In the genomic region with DNA sequence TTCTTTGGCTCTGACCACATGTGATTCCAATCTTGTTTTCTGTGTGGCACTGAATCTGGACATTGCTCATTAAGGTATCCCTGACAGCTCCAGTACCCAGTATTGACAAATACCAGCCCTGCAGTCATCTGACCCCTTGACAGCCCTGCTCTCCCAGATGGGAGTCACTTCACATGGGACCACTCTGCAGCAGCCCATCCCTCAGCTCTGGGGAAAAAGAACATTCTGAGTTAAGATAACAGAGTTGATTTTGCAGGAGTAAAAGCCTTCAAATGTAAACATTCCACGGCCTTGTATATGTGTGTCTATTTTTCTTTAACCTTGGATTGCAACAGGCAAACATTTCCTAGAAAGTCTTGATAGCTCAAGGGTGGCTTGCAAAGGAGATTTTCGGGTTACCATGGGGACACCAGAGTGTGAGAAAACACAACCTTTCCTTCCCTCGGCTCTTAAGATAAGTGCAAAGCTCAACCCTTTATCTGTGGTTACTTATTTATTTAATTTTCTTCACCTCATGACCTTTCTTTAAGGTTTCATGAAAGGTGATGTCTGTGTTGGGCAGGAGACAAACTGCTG, we compare ENCODE assay signal across 26 mouse cellular contexts.
A peak's percentile ranks its signal among the peaks of the same experiment; 100 is the strongest.
DNase-seq lines count a peak whose midpoint lies in the region; ATAC-seq and TF ChIP-seq lines count a peak whose summit lies in the region.
"Had no signal": no experiment of that assay in that cellular context is flagged by ENCODE, and none has a peak within 500 bp of the region (broad histone marks: within the 10 kb centered on the region; RNA-seq: fewer than 3 reads in every experiment).

No protein-coding gene starts in this region.

- H3K4me3 ChIP-seq in heart, embryonic 12.5 days: no peak overlapping the region
- no peak overlapping the region for H3K4me3 ChIP-seq in heart, embryonic 11.5 days (ENCODE audit: low read depth, low read length)
- H3K4me3 ChIP-seq in lung, embryonic 16.5 days (ENCODE audit: low read length): no peak overlapping the region
- no peak overlapping the region for H3K4me3 ChIP-seq in limb, embryonic 10.5 days
- no peak overlapping the region for H3K4me3 ChIP-seq in kidney, adult 2 months (ENCODE audit: insufficient read depth, low read depth, low read length)
- H3K4me3 ChIP-seq: embryonic facial prominence, embryonic 13.5 days; erythroblast, embryonic 14.5 days; forebrain, embryonic 12.5 days; heart, adult 2 months; hindbrain, embryonic 15.5 days; limb, embryonic 13.5 days; midbrain, embryonic 15.5 days; neural tube, embryonic 12.5 days had no signal

- no peaks in the 10 kb centered on the region for H3K27me3 ChIP-seq in heart, embryonic 12.5 days (replicated peaks)
- no peaks in the 10 kb centered on the region for H3K27me3 ChIP-seq in heart, embryonic 11.5 days (ENCODE audit: control insufficient read depth, insufficient read depth, low read length)
- H3K27me3 ChIP-seq in lung, embryonic 16.5 days (ENCODE audit: control insufficient read depth, insufficient read depth, low read depth, low read length): no peaks in the 10 kb centered on the region
- H3K27me3 ChIP-seq in limb, embryonic 10.5 days (ENCODE audit: low read depth, poor library complexity, severe bottlenecking): no peaks in the 10 kb centered on the region
- no peaks in the 10 kb centered on the region for H3K27me3 ChIP-seq in kidney, adult 2 months (replicated peaks; ENCODE audit: control insufficient read depth, insufficient read depth, low read length)
- H3K27me3 ChIP-seq: embryonic facial prominence, embryonic 13.5 days; forebrain, embryonic 12.5 days; hindbrain, embryonic 15.5 days; limb, embryonic 13.5 days; midbrain, embryonic 15.5 days; neural tube, embryonic 12.5 days had no signal

- peak; percentile 42; the same call in 1 of the 2 replicates for ATAC-seq in heart, embryonic 12.5 days (ENCODE audit: insufficient number of reproducible peaks, low FRiP score)
- no peak for ATAC-seq in heart, embryonic 11.5 days (replicated peaks; ENCODE audit: insufficient number of reproducible peaks, low FRiP score, low TSS enrichment)
- peak; percentile 75 for ATAC-seq in lung, embryonic 16.5 days (ENCODE audit: low read depth)
- ATAC-seq: midbrain, embryonic 15.5 days had no signal

- H3K9ac ChIP-seq in heart, embryonic 12.5 days: no peak overlapping the region
- H3K9ac ChIP-seq in heart, embryonic 11.5 days (ENCODE audit: low read depth, low read length): no peak overlapping the region
- no peak overlapping the region for H3K9ac ChIP-seq in lung, embryonic 16.5 days (ENCODE audit: low read length)
- H3K9ac ChIP-seq: embryonic facial prominence, embryonic 13.5 days; forebrain, embryonic 12.5 days; hindbrain, embryonic 15.5 days; limb, embryonic 13.5 days; liver, embryonic 14.5 days; midbrain, embryonic 15.5 days; neural tube, embryonic 12.5 days had no signal

- H3K36me3 ChIP-seq in heart, embryonic 12.5 days: no peaks in the 10 kb centered on the region
- H3K36me3 ChIP-seq in heart, embryonic 11.5 days (ENCODE audit: control insufficient read depth, insufficient read depth, low read length): no peaks in the 10 kb centered on the region
- H3K36me3 ChIP-seq in lung, embryonic 16.5 days (ENCODE audit: control insufficient read depth, insufficient read depth, low read length): no peaks in the 10 kb centered on the region
- H3K36me3 ChIP-seq in limb, embryonic 10.5 days: no peaks in the 10 kb centered on the region
- no peaks in the 10 kb centered on the region for H3K36me3 ChIP-seq in kidney, adult 2 months (ENCODE audit: control insufficient read depth, insufficient read depth, low read length)
- H3K36me3 ChIP-seq: embryonic facial prominence, embryonic 13.5 days; forebrain, embryonic 12.5 days; hindbrain, embryonic 15.5 days; limb, embryonic 13.5 days; midbrain, embryonic 15.5 days; neural tube, embryonic 12.5 days had no signal

- DNase-seq in lung, postnatal 10 days: no peak
- DNase-seq in limb, embryonic 10.5 days (ENCODE audit: low spot score): no peak
- DNase-seq in layer of hippocampus, adult 8-10 months (ENCODE audit: low spot score in 2 of 2): no peak
- no peak for DNase-seq in kidney, adult 2 months
- no peak for DNase-seq in cerebellum, postnatal 25 days
- DNase-seq: adrenal gland, postnatal 10 days; cerebellum, adult 2 months; cerebellum, postnatal 36 days; gastrocnemius, postnatal 36 days; heart, adult 2 months; kidney, adult 18-20 months; kidney, postnatal 14 days; lung, postnatal 36 days; retina, postnatal 1 day; right cerebral cortex, postnatal 4 days had no signal

- H3K4me2 ChIP-seq in heart, embryonic 12.5 days: no peak overlapping the region
- no peak overlapping the region for H3K4me2 ChIP-seq in heart, embryonic 11.5 days
- no peak overlapping the region for H3K4me2 ChIP-seq in lung, embryonic 16.5 days (ENCODE audit: low read depth, low read length)
- H3K4me2 ChIP-seq: embryonic facial prominence, embryonic 13.5 days; forebrain, embryonic 12.5 days; hindbrain, embryonic 15.5 days; limb, embryonic 13.5 days; midbrain, embryonic 15.5 days; neural tube, embryonic 12.5 days had no signal

- TF ChIP-seq POLR2A in kidney, adult 2 months (IDR thresholded peaks at IDR 0.05; ENCODE audit: low read depth, low read length): no peak

- H3K4me1 ChIP-seq in heart, embryonic 12.5 days (replicated peaks): peaks cover 16% of the 10 kb centered on the region
- H3K4me1 ChIP-seq in heart, embryonic 11.5 days (ENCODE audit: control insufficient read depth, insufficient read depth, low read length): peaks cover 12% of the 10 kb centered on the region
- H3K4me1 ChIP-seq in lung, embryonic 16.5 days (replicated peaks; ENCODE audit: control insufficient read depth, insufficient read depth, low read length): 0 out of 2 replicates have a peak, but pooled peaks cover 3% of the 10 kb centered on the region
- peaks cover 11% of the 10 kb centered on the region for H3K4me1 ChIP-seq in limb, embryonic 10.5 days
- no peaks in the 10 kb centered on the region for H3K4me1 ChIP-seq in kidney, adult 2 months (ENCODE audit: control insufficient read depth, insufficient read depth, low read length)
- H3K4me1 ChIP-seq: embryonic facial prominence, embryonic 13.5 days; forebrain, embryonic 12.5 days; hindbrain, embryonic 15.5 days; limb, embryonic 13.5 days; midbrain, embryonic 15.5 days; neural tube, embryonic 12.5 days had no signal

- TF ChIP-seq CTCF in kidney, adult 2 months (conservative IDR thresholded peaks at IDR 0.05; ENCODE audit: insufficient read depth, insufficient read length, low read depth, low read length): no peak

- no peak overlapping the region for H3K27ac ChIP-seq in heart, embryonic 12.5 days (ENCODE audit: poor library complexity, severe bottlenecking)
- no peak overlapping the region for H3K27ac ChIP-seq in heart, embryonic 11.5 days (ENCODE audit: low read depth, low read length)
- H3K27ac ChIP-seq in lung, embryonic 16.5 days (ENCODE audit: low read length): no peak overlapping the region
- H3K27ac ChIP-seq in limb, embryonic 10.5 days: 0 out of 2 replicates have a peak overlapping the region, but pooled peaks have one; percentile 14
- H3K27ac ChIP-seq in kidney, adult 2 months (ENCODE audit: insufficient read depth, low read depth, low read length): no peak overlapping the region
- H3K27ac ChIP-seq: embryonic facial prominence, embryonic 13.5 days; forebrain, embryonic 12.5 days; heart, adult 2 months; hindbrain, embryonic 15.5 days; limb, embryonic 13.5 days; liver, embryonic 14.5 days; midbrain, embryonic 15.5 days; neural tube, embryonic 12.5 days had no signal

- WGBS in heart, embryonic 12.5 days: 7% methylated on average over 3 of the region's 3 CpGs
- 7% methylated on average over 3 of the region's 3 CpGs for WGBS in heart, embryonic 11.5 days (ENCODE audit: insufficient replicate concordance)
- 5% methylated on average over 3 of the region's 3 CpGs for WGBS in lung, embryonic 16.5 days
- WGBS in limb, embryonic 10.5 days: 28% methylated on average over 3 of the region's 3 CpGs
- 47% methylated on average over 3 of the region's 3 CpGs for WGBS in kidney, adult 2 months

- H3K9me3 ChIP-seq in heart, embryonic 12.5 days (replicated peaks): no peaks in the 10 kb centered on the region
- no peaks in the 10 kb centered on the region for H3K9me3 ChIP-seq in heart, embryonic 11.5 days (replicated peaks; ENCODE audit: control insufficient read depth, low read length)
- no peaks in the 10 kb centered on the region for H3K9me3 ChIP-seq in lung, embryonic 16.5 days (ENCODE audit: control insufficient read depth, low read length)
- H3K9me3 ChIP-seq in limb, embryonic 10.5 days (replicated peaks): no peaks in the 10 kb centered on the region
- H3K9me3 ChIP-seq: embryonic facial prominence, embryonic 13.5 days; forebrain, embryonic 12.5 days; hindbrain, embryonic 15.5 days; limb, embryonic 13.5 days; midbrain, embryonic 15.5 days; neural tube, embryonic 12.5 days had no signal
